Mouse (Mus musculus): ENCODE measurements at regions not wholly inside any gene's neighbourhood (a gene's known extent, or its start where the extent isn't known, plus 50 kb on each side); places are given as distances from the start of the nearest gene placed in this dataset.

GRCm38 (mm10) chr5:64704144-64704543 lies 99.0 kb upstream of the Klf3 start:
- TF ChIP-seq POLR2A (IDR thresholded peaks at IDR 0.05; ENCODE audit: insufficient read depth, low read length) (no peak), EP300 (IDR thresholded peaks at IDR 0.05; ENCODE audit: insufficient read depth, low read depth, low read length) (0 out of 2 replicates have a peak, but pooled peaks have one; percentile 37), CTCF (IDR thresholded peaks at IDR 0.05; ENCODE audit: low read depth, low read length) (no peak)

All from ES-Bruce4 (cell line).